Mouse (Mus musculus) embryonic facial prominence, embryonic 14.5 days (tissue): ENCODE results near the gene Prim2. TPM values are rescaled to one million over a fixed set of nuclear protein-coding genes. Genes with fewer than 3 reads are reported as not detected.

Source experiments
- ATAC-seq: fragments of 200-750 bp; cut with Nextera tagmentation; 2 replicates; pipeline ENCODE4 v1.8.0; 2017; ENCODE audit warnings: low read depth, moderate number of reproducible peaks, moderate TSS enrichment
- DNase-seq: peaks from one replicate; pipeline ENCODE4 v3.0.0-alpha.2; 2015; ENCODE audit warnings: low spot score
- H3K27ac ChIP-seq: fragments of 300-500 bp; sonication (generic); replicated peaks from 2 replicates; pipeline ENCODE4 v1.5.1; 2014; ENCODE audit warnings: low read depth, mild to moderate bottlenecking, low read length, moderate library complexity
- H3K27me3 ChIP-seq: fragments of 300-500 bp; sonication (generic); replicated peaks from 2 replicates; pipeline ENCODE4 v1.6.1; 2014; ENCODE audit warnings: low read length; ENCODE audit not compliant: control insufficient read depth, insufficient read depth
- H3K36me3 ChIP-seq: fragments of 300-500 bp; sonication (generic); 2 replicates; pipeline ENCODE4 v1.6.1; 2014; ENCODE audit warnings: low read length, mixed read lengths; ENCODE audit not compliant: control insufficient read depth, insufficient read depth
- H3K4me1 ChIP-seq: fragments of 300-500 bp; sonication (generic); 2 replicates; pipeline ENCODE4 v1.6.1; 2014; ENCODE audit warnings: antibody characterized with exemption, low read length; ENCODE audit not compliant: control insufficient read depth, insufficient read depth
- H3K4me2 ChIP-seq: fragments of 300-500 bp; sonication (generic); 2 replicates; pipeline ENCODE4 v1.6.1; 2014; ENCODE audit warnings: low read depth, mild to moderate bottlenecking, low read length, moderate library complexity, mixed read lengths
- H3K4me3 ChIP-seq: fragments of 300-500 bp; sonication (generic); 2 replicates; pipeline ENCODE4 v1.5.1; 2014; ENCODE audit warnings: low read depth, mild to moderate bottlenecking, low read length
- H3K9ac ChIP-seq: fragments of 300-500 bp; sonication (generic); 2 replicates; pipeline ENCODE4 v1.6.1; 2014; ENCODE audit warnings: low read depth, mild to moderate bottlenecking, low read length, moderate library complexity, mixed read lengths
- H3K9me3 ChIP-seq: fragments of 300-500 bp; sonication (generic); 2 replicates; pipeline ENCODE4 v1.6.1; 2016; ENCODE audit warnings: low read length; ENCODE audit not compliant: control insufficient read depth
- WGBS: fragments of 180-500 bp; shearing (Covaris S2); extraction: QIAGEN DNeasy Blood & Tissue Kit; methylation state at CpG from one replicate; pipeline ENCODE4 v1.1.7; 2014; 5-methylcytosine and 5-hydroxymethylcytosine counted together
- polyA plus RNA-seq: library from polyadenylated mRNA; unstranded; fragments of >200 nt; fragmentation: Nextera tagmentation; extraction: Ambion mirVana; gene quantifications from 2 replicates; pipeline ENCODE4 v1.2.1, GENCODE M21; 2014

Prim2 gene
- polyA plus RNA-seq, 1 experiment from 2014 or later: 26.6 TPM

DNA sequence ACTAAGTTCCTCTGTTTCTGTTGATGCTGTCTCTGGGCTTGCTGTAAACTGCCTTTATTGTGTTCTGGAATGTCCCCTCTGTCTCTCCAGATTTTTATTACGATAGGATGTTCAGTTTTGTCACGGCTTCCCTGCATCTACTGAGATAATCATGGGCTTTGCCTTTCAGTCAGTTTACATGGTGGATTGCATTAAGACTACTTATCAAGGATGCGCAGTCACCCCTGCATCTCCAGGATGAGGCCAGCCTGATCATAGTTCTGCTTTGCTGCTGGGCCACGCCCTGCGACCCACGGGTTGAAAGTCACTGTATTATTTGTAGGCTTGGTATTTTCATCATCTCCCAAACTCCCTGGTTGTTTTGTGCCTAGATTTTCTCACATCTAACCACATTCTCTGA lies 95.1 kb downstream of the Prim2 start:
- no peak for DNase-seq

DNA sequence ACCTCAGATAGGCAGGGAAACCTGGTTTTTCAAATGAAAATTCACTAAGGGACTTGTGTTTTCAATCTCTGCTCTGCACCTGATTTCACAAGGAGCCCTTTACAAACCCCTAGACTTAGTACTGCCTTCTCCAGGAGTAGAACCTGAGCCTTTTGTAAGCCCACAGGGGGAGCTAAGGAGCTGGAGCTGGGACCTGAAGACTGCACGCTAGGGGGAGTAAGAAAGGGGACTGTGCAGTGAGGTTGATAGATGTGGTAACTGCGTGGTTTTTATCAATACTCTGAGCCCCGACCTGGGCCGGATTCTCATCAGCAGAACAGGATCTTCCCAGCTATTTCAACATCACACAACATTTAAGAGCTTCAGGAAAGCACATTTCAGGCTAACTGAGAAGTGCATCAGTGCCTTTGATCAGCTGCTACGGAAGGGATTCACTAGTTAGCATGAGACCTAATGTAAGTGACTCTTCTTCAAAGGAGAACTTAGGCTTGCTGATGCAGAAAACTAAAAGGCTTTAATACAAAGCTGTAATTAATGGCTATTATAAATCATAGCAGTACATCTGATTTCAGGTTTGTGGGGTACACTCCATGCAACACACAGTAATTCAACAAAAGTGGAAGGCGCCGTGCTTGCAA lies 103.7 kb downstream of the Prim2 start:
- 55% methylated on average over 7 of the region's 7 CpGs for WGBS
- Histone ChIP-seq H3K27me3 (no peaks in the 10 kb centered on the region), H3K4me3 (no peak overlapping the region), H3K27ac (no peak overlapping the region), H3K9ac (no peak overlapping the region), H3K4me1 (no peaks in the 10 kb centered on the region), H3K9me3 (no peaks in the 10 kb centered on the region), H3K36me3 (no peaks in the 10 kb centered on the region), H3K4me2 (no peak overlapping the region)
- no peak for DNase-seq
- ATAC-seq: no peak

More for the DNA sequence above, 95.1 kb downstream of the Prim2 start:
- Histone ChIP-seq H3K4me3 (no peak overlapping the region), H3K9ac (no peak overlapping the region), H3K27ac (no peak overlapping the region), H3K27me3 (no peaks in the 10 kb centered on the region), H3K4me2 (no peak overlapping the region), H3K4me1 (no peaks in the 10 kb centered on the region), H3K9me3 (no peaks in the 10 kb centered on the region), H3K36me3 (no peaks in the 10 kb centered on the region)
- WGBS: 92% methylated on average over 6 of the region's 6 CpGs
- ATAC-seq: no peak

DNA sequence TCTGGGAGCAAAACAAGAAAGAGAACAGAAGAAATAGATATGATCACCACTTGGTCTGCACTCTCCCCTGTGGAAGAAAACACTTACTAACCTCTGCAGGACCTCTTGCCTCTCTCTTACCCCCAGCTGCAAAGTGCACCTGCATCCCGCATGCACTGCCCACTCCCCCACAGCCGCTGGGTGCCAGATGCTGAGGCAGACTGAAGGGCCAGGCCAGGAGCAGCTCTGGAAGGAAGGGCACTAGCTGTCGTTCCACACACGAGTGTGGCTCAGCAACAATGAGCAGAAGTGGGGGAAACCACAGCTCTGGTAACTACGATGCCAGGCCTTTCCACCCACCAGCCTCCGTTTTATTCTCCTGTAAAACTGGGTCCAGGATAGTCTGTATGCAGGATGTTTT lies 105.6 kb downstream of the Prim2 start:
- Histone ChIP-seq H3K4me3 (no peak overlapping the region), H3K27me3 (no peaks in the 10 kb centered on the region), H3K4me2 (no peak overlapping the region), H3K27ac (no peak overlapping the region), H3K9ac (no peak overlapping the region), H3K9me3 (no peaks in the 10 kb centered on the region), H3K36me3 (no peaks in the 10 kb centered on the region), H3K4me1 (no peaks in the 10 kb centered on the region)
- ATAC-seq (no peak), DNase-seq (no peak)
- WGBS: 61% methylated on average over 6 of the region's 6 CpGs

DNA sequence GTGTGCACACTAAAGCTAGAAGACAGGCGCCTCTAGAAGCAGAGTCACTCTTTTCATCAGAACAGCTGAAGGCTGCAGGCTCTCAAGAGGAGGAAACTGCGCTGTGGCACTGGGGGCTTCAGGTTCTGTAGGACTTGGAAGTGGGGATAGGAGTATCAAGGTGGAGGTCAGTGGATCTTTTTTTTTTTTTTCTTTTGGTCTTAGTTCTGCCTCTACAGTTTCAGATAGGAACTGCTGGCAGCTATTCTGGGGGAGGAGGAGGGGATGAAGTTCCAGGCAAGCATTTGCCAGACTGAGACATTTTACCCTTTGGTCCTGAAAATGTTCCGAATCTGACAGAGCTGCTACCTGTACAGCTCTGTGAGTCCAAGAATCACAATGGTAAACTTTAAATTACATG lies 106.0 kb downstream of the Prim2 start:
- DNase-seq: no peak
- Histone ChIP-seq H3K36me3 (no peaks in the 10 kb centered on the region), H3K4me2 (no peak overlapping the region), H3K9me3 (no peaks in the 10 kb centered on the region), H3K9ac (no peak overlapping the region), H3K4me3 (no peak overlapping the region), H3K27ac (no peak overlapping the region), H3K4me1 (no peaks in the 10 kb centered on the region), H3K27me3 (no peaks in the 10 kb centered on the region)
- ATAC-seq: no peak
- 87% methylated on average over 3 of the region's 3 CpGs for WGBS

DNA sequence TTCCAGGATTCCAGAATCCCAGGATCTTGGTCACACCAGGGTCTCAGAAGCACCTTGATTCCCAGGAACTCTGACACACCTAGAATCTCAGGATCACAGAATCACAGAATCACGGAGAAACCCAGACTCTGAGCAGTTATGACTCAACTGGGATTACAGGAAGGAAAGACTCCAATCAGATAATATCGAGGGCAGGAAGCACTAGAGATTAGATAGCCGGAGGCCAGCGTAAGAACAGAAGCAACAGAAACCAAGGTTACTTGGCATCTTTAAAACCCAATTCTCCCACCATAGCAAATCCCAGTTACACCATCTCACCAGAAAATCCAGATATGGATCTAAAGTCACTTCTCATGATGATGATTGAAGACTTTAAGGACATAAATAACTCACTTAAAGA lies 113.0 kb downstream of the Prim2 start:
- no peak for ATAC-seq
- Histone ChIP-seq H3K4me3 (no peak overlapping the region), H3K9ac (no peak overlapping the region)

DNA sequence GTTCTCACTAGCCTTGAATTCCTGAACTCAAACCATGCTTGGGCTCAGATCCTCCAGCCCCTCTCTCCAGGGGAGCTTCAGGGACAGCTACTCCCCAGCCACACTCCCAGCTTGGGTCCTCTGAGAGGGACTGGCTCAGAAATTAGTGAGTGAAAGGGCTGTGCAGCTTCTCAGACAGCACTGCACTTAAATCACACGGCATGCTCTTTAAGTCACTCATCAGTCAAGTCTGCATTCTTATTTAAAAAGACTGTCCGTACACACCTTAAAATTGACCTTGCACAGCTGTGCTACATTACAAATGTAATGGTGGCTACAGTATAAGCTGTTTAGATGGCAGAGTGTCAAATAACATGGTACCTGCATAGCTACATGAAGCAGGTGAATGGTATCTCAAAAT lies 114.0 kb downstream of the Prim2 start:
- ATAC-seq (no peak), DNase-seq (no peak)
- H3K9ac ChIP-seq: no peak overlapping the region
- H3K9me3 ChIP-seq: no peaks in the 10 kb centered on the region
- no peak overlapping the region for H3K4me2 ChIP-seq
- no peak overlapping the region for H3K27ac ChIP-seq
- H3K4me1 ChIP-seq: no peaks in the 10 kb centered on the region
- 64% methylated on average over 2 of the region's 2 CpGs for WGBS
- H3K27me3 ChIP-seq: no peaks in the 10 kb centered on the region
- no peaks in the 10 kb centered on the region for H3K36me3 ChIP-seq
- H3K4me3 ChIP-seq: no peak overlapping the region

More for the DNA sequence above, 113.0 kb downstream of the Prim2 start:
- Histone ChIP-seq H3K4me2 (no peak overlapping the region), H3K9me3 (no peaks in the 10 kb centered on the region), H3K4me1 (no peaks in the 10 kb centered on the region), H3K27me3 (no peaks in the 10 kb centered on the region), H3K27ac (no peak overlapping the region), H3K36me3 (no peaks in the 10 kb centered on the region)
- no peak for DNase-seq
- 82% methylated on average over 4 of the region's 4 CpGs for WGBS

DNA sequence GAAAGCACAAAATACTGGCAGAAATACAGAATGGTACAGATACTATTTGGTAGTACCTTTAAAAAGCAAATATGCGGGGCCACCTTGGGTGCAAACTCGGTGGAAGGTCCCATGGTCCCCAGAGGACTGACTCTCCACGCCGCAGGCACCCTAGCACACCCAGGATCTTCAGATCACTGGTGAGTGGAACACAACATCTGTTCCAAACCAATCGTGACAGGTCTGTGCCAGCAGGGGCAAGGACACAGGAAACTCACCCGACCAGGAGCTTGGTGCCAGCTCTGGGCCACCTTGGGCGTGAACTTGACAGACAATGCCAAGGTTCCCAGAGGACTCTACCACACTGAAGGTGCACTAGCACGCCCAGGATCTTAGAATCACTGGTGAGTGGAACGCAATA lies 118.2 kb downstream of the Prim2 start:
- no peak overlapping the region for H3K4me2 ChIP-seq
- no peak overlapping the region for H3K27ac ChIP-seq
- DNase-seq (no peak), ATAC-seq (no peak)
- H3K36me3 ChIP-seq: no peaks in the 10 kb centered on the region
- H3K4me3 ChIP-seq: no peak overlapping the region
- H3K9me3 ChIP-seq: no peaks in the 10 kb centered on the region
- 92% methylated on average over 9 of the region's 9 CpGs for WGBS
- H3K27me3 ChIP-seq: no peaks in the 10 kb centered on the region
- H3K4me1 ChIP-seq: no peaks in the 10 kb centered on the region
- no peak overlapping the region for H3K9ac ChIP-seq

DNA sequence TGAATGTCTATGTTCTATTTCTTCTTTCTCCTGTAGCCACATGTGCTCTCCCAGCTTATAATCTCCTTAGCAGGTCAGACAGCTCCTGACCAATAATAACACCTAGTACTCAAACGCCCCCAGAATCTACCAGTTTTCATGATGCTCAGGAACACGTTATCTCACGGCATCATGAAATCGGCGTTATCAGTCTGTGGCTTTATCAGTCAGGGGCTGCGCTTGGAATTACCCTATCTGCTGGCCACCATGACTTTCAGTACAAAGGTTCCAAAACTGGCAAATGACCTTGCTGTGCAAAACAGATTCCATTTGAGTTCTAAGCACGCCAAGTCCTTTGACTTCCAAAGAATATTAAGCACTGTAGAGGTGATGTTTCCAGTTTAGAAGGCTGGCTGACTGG lies 127.9 kb downstream of the Prim2 start:
- Histone ChIP-seq H3K27ac (no peak overlapping the region), H3K9ac (no peak overlapping the region), H3K4me3 (no peak overlapping the region), H3K4me2 (no peak overlapping the region), H3K4me1 (no peaks in the 10 kb centered on the region), H3K27me3 (no peaks in the 10 kb centered on the region), H3K9me3 (no peaks in the 10 kb centered on the region), H3K36me3 (no peaks in the 10 kb centered on the region)
- DNase-seq: no peak
- ATAC-seq: no peak
- 93% methylated on average over 7 of the region's 7 CpGs for WGBS

DNA sequence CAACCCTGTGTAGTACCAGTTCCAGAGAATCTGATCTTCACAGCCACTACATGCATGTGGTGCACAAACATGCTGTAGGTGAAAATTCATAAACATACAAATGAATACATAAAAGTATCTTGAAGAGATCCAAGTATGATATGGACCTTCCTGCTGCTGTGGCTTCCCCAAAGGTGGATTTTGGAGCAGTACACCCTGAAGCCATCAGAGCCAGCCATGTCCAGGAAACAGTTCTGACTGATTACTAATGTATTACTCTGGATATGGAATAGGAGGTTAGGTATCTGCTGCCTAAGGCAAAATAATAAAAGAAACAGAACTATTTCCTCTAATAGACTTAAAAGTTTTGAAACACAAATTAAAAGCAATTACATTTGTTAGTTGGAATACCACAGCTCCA lies 131.6 kb downstream of the Prim2 start:
- Histone ChIP-seq H3K9ac (no peak overlapping the region), H3K4me1 (no peaks in the 10 kb centered on the region), H3K36me3 (no peaks in the 10 kb centered on the region), H3K4me3 (no peak overlapping the region), H3K9me3 (no peaks in the 10 kb centered on the region), H3K27me3 (no peaks in the 10 kb centered on the region), H3K4me2 (no peak overlapping the region), H3K27ac (no peak overlapping the region)
- no peak for DNase-seq
- no peak for ATAC-seq
